Mouse (Mus musculus) kidney, postnatal 0 days (tissue): ENCODE results near the gene Xpnpep1. TPM values are rescaled to one million over a fixed set of nuclear protein-coding genes. Genes with fewer than 3 reads are reported as not detected.
A peak's percentile ranks its signal among the peaks of the same experiment; 100 is the strongest.

Source experiments
- ATAC-seq: fragments of 200-750 bp; cut with Nextera tagmentation; replicated peaks from 2 replicates; pipeline ENCODE4 v1.8.0; 2017; ENCODE audit warnings: low read depth, moderate number of reproducible peaks, moderate TSS enrichment, moderate library complexity; ENCODE audit not compliant: low FRiP score
- DNase-seq: peaks from one replicate; pipeline ENCODE4 v3.0.0-alpha.2; 2016; ENCODE audit warnings: low spot score
- H3K27ac ChIP-seq: fragments of 300-500 bp; sonication (generic); 2 replicates; pipeline ENCODE4 v1.5.1; 2014; ENCODE audit warnings: mild to moderate bottlenecking
- H3K27me3 ChIP-seq: fragments of 300-500 bp; sonication (generic); 2 replicates; pipeline ENCODE4 v1.6.1; 2014; ENCODE audit warnings: low read length, mixed read lengths; ENCODE audit not compliant: insufficient read depth
- H3K36me3 ChIP-seq: fragments of 300-500 bp; sonication (generic); 2 replicates; pipeline ENCODE4 v1.6.1; 2014; ENCODE audit warnings: low read length, mixed read lengths; ENCODE audit not compliant: insufficient read depth
- H3K4me1 ChIP-seq: fragments of 300-500 bp; sonication (generic); replicated peaks from 2 replicates; pipeline ENCODE4 v1.6.1; 2014; ENCODE audit warnings: antibody characterized with exemption, low read length, mixed read lengths; ENCODE audit not compliant: insufficient read depth
- H3K4me2 ChIP-seq: fragments of 300-500 bp; sonication (generic); 2 replicates; pipeline ENCODE4 v1.6.1; 2014; ENCODE audit warnings: mild to moderate bottlenecking, low read length, moderate library complexity, mixed read lengths
- H3K4me3 ChIP-seq: fragments of 300-500 bp; sonication (generic); replicated peaks from 2 replicates; pipeline ENCODE4 v1.5.1; 2014; ENCODE audit warnings: low read depth, low read length
- H3K9ac ChIP-seq: fragments of 300-500 bp; sonication (generic); 2 replicates; pipeline ENCODE4 v1.6.1; 2014; ENCODE audit warnings: low read depth, low read length
- H3K9me3 ChIP-seq: fragments of 300-500 bp; sonication (generic); replicated peaks from 2 replicates; pipeline ENCODE4 v1.6.1; 2016; ENCODE audit warnings: low read length, inconsistent platforms, mixed read lengths
- CTCF ChIP-seq: IDR thresholded peaks from 2 replicates; pipeline ENCODE4 v1.5.1; 2016; ENCODE audit warnings: antibody characterized with exemption, low read depth, mild to moderate bottlenecking, moderate library complexity
- WGBS: fragments of 180-500 bp; shearing (Covaris S2); extraction: QIAGEN DNeasy Blood & Tissue Kit; methylation state at CpG from one replicate; pipeline ENCODE4 v1.1.7; 2014; 5-methylcytosine and 5-hydroxymethylcytosine counted together
- polyA plus RNA-seq: library from polyadenylated mRNA; unstranded; fragments of >200 nt; fragmentation: Nextera tagmentation; extraction: Ambion mirVana; gene quantifications from 2 replicates; pipeline ENCODE4 v1.2.1, GENCODE M21; 2015

Xpnpep1 gene
- polyA plus RNA-seq, 1 experiment from 2014 or later, result 147 TPM

DNA sequence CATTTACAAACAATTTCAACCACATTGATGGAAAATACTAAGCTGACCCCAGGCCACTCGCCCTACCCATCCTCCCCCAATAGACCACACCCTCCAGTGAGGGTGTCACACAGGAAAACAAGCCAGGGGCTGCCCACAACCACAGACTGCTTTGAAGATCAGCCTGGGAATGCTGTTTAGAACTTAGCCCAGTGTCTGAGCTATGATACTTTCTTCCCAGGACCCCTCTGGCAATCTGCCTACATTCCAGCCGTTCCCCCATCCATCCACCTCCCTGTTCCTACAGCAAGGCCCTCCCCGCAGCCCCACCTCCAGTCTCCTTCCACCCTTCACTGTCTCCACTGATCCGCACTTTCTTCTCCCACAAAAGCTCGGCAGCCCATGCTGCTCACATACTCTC, 29.1 kb downstream of the Xpnpep1 start:
- no peak for ATAC-seq
- Histone ChIP-seq H3K27me3 (no peaks in the 10 kb centered on the region), H3K27ac (no peak overlapping the region), H3K9ac (no peak overlapping the region), H3K4me2 (no peak overlapping the region), H3K36me3 (peaks cover 32% of the 10 kb centered on the region), H3K9me3 (no peaks in the 10 kb centered on the region), H3K4me3 (no peak overlapping the region), H3K4me1 (peaks cover 5% of the 10 kb centered on the region; the same call in 1 of the 2 replicates)
- 47% methylated on average over 5 of the region's 5 CpGs for WGBS
- peak; percentile 63 for DNase-seq
- no peak for TF ChIP-seq CTCF

DNA sequence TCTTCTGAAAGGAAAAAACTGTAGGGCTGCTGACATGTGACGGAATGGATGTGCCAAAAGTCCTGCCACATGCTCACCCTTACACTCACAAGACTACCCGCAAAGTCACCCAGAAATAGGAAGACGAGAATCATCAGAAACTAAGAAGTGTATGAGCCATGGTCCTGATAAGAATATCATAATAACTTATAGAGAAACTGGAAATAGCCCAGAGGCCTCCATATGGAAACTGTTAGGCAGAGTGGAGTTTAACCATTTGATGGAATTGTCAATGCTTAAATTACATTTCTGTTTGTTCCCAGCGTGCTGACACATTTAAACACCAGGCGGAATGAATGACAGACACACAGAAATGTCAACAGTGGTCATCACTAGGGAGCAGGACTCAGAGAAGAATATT, 31.1 kb downstream of the Xpnpep1 start:
- no peak for ATAC-seq
- H3K4me1 ChIP-seq, result peaks cover 5% of the 10 kb centered on the region; the same call in 1 of the 2 replicates
- peaks cover 46% of the 10 kb centered on the region for H3K36me3 ChIP-seq
- H3K27me3 ChIP-seq, result no peaks in the 10 kb centered on the region
- TF ChIP-seq CTCF, result no peak
- H3K9me3 ChIP-seq, result no peaks in the 10 kb centered on the region
- no peak overlapping the region for H3K4me3 ChIP-seq
- WGBS, result 80% methylated on average over 5 of the region's 5 CpGs
- no peak for DNase-seq
- no peak overlapping the region for H3K4me2 ChIP-seq
- H3K27ac ChIP-seq, result no peak overlapping the region
- no peak overlapping the region for H3K9ac ChIP-seq

DNA sequence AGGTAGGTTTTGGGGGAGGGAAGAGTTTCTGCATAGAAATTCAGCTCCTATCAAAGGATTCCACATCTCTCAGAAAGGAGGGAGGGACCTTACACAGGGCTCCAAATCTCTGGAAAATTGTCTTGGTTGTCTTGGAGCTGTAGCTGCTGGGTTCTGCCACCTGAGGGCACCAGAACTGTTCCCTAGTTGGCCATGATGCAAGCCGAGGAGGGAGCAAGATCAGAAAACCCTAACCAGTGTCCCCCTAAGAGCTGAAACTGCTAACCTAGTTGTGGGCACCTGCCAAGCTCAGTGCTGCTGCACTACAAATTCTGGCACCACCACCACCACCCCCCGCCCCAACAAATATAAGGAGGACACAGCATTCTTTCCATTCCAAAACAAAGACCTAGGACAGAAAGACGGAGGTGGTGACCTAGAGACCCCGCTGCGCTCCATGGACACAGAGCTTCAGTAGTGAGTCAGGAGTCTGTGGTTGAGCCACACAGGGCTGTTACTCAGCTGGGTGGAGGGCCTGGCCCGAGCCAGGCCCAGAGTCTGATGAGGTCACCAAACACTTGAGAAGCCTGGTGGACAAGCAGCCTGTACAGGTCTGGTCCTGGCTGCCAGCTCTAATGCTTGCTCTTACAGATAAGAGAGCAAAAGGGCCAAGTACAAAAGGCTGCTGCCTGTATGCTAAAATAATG, 31.9 kb downstream of the Xpnpep1 start:
- peak; percentile 88 for TF ChIP-seq CTCF

DNA sequence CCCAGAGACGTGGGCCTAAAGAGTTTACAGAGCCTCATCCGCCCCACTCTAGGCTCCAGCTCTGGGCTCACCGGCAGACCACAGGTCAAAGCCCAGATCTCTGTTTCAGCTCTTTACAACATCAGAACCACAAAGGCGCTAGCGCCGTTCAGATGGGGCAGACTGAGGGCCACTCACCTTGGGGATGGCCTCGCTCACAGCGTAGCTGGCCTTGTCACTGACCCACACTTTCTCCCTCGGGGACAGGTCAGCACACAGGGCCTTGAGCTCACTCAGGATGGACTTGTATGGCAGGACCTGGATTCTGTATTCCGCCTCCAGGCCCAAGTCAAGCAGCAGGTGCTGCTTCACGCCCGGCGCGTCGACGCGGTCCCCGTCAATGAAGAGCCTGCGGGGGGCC, 34.0 kb downstream of the Xpnpep1 start:
- Histone ChIP-seq H3K9me3 (no peaks in the 10 kb centered on the region), H3K9ac (no peak overlapping the region), H3K4me3 (no peak overlapping the region), H3K36me3 (peaks cover 55% of the 10 kb centered on the region), H3K4me1 (no peaks in the 10 kb centered on the region; the same call in 1 of the 2 replicates), H3K27me3 (no peaks in the 10 kb centered on the region), H3K27ac (no peak overlapping the region), H3K4me2 (no peak overlapping the region)
- no peak for TF ChIP-seq CTCF
- WGBS, result 97% methylated on average over 19 of the region's 19 CpGs
- DNase-seq (no peak), ATAC-seq (no peak)

More for the DNA sequence above, 31.9 kb downstream of the Xpnpep1 start:
- ATAC-seq (peak; percentile 62; the same call in 1 of the 2 replicates), DNase-seq (peak; percentile 86)
- Histone ChIP-seq H3K27ac (0 out of 2 replicates have a peak overlapping the region, but pooled peaks have one; percentile 19), H3K4me2 (no peak overlapping the region), H3K36me3 (peaks cover 48% of the 10 kb centered on the region), H3K27me3 (no peaks in the 10 kb centered on the region), H3K9me3 (no peaks in the 10 kb centered on the region), H3K9ac (no peak overlapping the region), H3K4me1 (peaks cover 5% of the 10 kb centered on the region; the same call in 1 of the 2 replicates), H3K4me3 (no peak overlapping the region)
- 53% methylated on average over 6 of the region's 6 CpGs for WGBS

DNA sequence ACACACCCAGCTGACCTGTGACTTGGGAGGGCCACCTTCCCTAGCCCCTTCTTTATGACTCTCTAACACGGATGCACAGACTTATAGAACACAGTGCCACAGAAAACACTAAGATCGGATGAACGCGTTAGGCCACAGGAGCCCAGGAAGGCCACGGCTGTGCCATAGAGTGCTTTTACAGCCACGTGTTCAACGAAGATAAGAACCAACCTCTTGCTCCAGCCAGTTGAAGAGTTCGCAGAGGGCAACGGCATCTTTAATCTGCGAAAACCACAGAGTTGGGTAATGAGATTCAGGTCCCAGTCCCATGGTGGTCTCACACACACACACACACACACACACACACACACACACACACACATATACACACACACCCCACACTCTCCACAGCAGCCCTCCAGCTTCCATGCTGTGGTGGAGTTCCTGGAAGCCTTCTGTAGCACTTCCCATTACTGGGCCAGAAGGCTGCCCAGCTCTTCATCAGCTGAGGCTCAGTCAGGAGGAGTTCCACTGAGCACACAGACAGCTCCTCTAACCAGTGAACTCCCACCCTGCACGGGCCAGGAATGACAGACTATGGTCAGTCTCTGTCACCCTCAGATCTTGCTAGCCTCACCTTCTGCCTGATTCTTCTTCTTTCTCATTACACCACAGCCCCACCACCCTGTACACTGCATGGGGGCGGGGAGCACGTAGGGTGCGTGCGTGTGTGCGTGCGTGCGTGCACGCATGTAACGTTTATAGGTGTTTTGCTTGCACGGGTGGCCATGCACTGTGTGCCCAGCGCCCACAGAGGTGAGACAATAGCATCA, 36.3 kb downstream of the Xpnpep1 start:
- peaks cover 60% of the 10 kb centered on the region for H3K36me3 ChIP-seq
- no peak for DNase-seq
- WGBS, result 87% methylated on average over 22 of the region's 22 CpGs

More for the DNA sequence above, 36.3 kb downstream of the Xpnpep1 start:
- TF ChIP-seq CTCF, result no peak
- H3K27me3 ChIP-seq, result no peaks in the 10 kb centered on the region
- no peak overlapping the region for H3K9ac ChIP-seq
- ATAC-seq, result no peak
- no peaks in the 10 kb centered on the region for H3K9me3 ChIP-seq
- no peak overlapping the region for H3K4me3 ChIP-seq
- no peaks in the 10 kb centered on the region for H3K4me1 ChIP-seq
- H3K4me2 ChIP-seq, result no peak overlapping the region
- no peak overlapping the region for H3K27ac ChIP-seq
